Mouse (Mus musculus): ENCODE results near the gene Zswim4.

- TF ChIP-seq CTCF (IDR thresholded peaks at IDR 0.05; ENCODE audit: extremely low read depth, insufficient read length, insufficient replicate concordance, low read depth, low read length): no peak
- no peak for TF ChIP-seq POLR2A (IDR thresholded peaks at IDR 0.05; ENCODE audit: low read depth, low read length)
These were observed 19.6 kb downstream of the Zswim4 start for GRCm38 (mm10) chr8:84217206-84217605.
